Mouse (Mus musculus): ENCODE measurements around the gene Abcc9. TPM values are rescaled to one million over a fixed set of nuclear protein-coding genes. Genes with fewer than 3 reads are reported as not detected.
"Not testable (repeated sequence)": the region's sequence is repeated elsewhere in the genome, so short reads cannot be mapped to it uniquely, and the experiment has no call there.

The Abcc9 gene
- polyA plus RNA-seq, 1 experiment from 2014 or later, result 1.5 TPM

GRCm38 (mm10) chr6:142689673-142690072 lies 12.4 kb downstream of the Abcc9 start:
- 94% methylated on average over 11 of the region's 11 CpGs for WGBS
- Histone ChIP-seq H3K27ac (ENCODE audit: low read depth, low read length) (no peak overlapping the region), H3K36me3 (ENCODE audit: control insufficient read depth, insufficient read depth, low read length) (no peaks in the 10 kb centered on the region), H3K9me3 (ENCODE audit: control insufficient read depth, low read length) (no peaks in the 10 kb centered on the region), H3K27me3 (ENCODE audit: control insufficient read depth, insufficient read depth, low read length) (no peaks in the 10 kb centered on the region), H3K4me2 (ENCODE audit: low read depth) (no peak overlapping the region), H3K9ac (ENCODE audit: low read length) (no peak overlapping the region), H3K4me3 (ENCODE audit: low read depth, low read length) (no peak overlapping the region), H3K4me1 (ENCODE audit: control insufficient read depth, insufficient read depth, low read length) (no peaks in the 10 kb centered on the region)
- ATAC-seq (ENCODE audit: insufficient read depth, low FRiP score, low TSS enrichment), result no peak
- DNase-seq (ENCODE audit: low spot score), result no peak

- Histone ChIP-seq H3K4me1 (ENCODE audit: control insufficient read depth, insufficient read depth, low read length) (no peaks in the 10 kb centered on the region), H3K4me3 (ENCODE audit: low read depth, low read length) (no peak overlapping the region), H3K4me2 (ENCODE audit: low read depth) (no peak overlapping the region), H3K9me3 (ENCODE audit: control insufficient read depth, low read length) (no peaks in the 10 kb centered on the region), H3K27me3 (ENCODE audit: control insufficient read depth, insufficient read depth, low read length) (no peaks in the 10 kb centered on the region), H3K36me3 (ENCODE audit: control insufficient read depth, insufficient read depth, low read length) (no peaks in the 10 kb centered on the region), H3K27ac (ENCODE audit: low read depth, low read length) (no peak overlapping the region), H3K9ac (ENCODE audit: low read length) (no peak overlapping the region)
- 72% methylated on average over 7 of the region's 7 CpGs for WGBS
- DNase-seq (ENCODE audit: low spot score), result no peak
- no peak for ATAC-seq (ENCODE audit: insufficient read depth, low FRiP score, low TSS enrichment)
Observed at GRCm38 (mm10) chr6:142682985-142683691, 19.0 kb downstream of the Abcc9 start.

- 87% methylated on average over 2 of the region's 2 CpGs for WGBS
- Histone ChIP-seq H3K27ac (ENCODE audit: low read depth, low read length) (no peak overlapping the region), H3K4me3 (ENCODE audit: low read depth, low read length) (no peak overlapping the region), H3K4me2 (ENCODE audit: low read depth) (no peak overlapping the region), H3K9ac (ENCODE audit: low read length) (no peak overlapping the region), H3K27me3 (ENCODE audit: control insufficient read depth, insufficient read depth, low read length) (no peaks in the 10 kb centered on the region), H3K9me3 (ENCODE audit: control insufficient read depth, low read length) (no peaks in the 10 kb centered on the region), H3K36me3 (ENCODE audit: control insufficient read depth, insufficient read depth, low read length) (no peaks in the 10 kb centered on the region), H3K4me1 (ENCODE audit: control insufficient read depth, insufficient read depth, low read length) (no peaks in the 10 kb centered on the region)
- ATAC-seq (ENCODE audit: insufficient read depth, low FRiP score, low TSS enrichment), result no peak
- DNase-seq (ENCODE audit: low spot score), result no peak
Observed at GRCm38 (mm10) chr6:142670021-142670420, 32.1 kb downstream of the Abcc9 start.

- WGBS, result 97% methylated on average over 6 of the region's 6 CpGs
- Histone ChIP-seq H3K9me3 (ENCODE audit: control insufficient read depth, low read length) (no peaks in the 10 kb centered on the region), H3K4me3 (ENCODE audit: low read depth, low read length) (no peak overlapping the region), H3K36me3 (ENCODE audit: control insufficient read depth, insufficient read depth, low read length) (no peaks in the 10 kb centered on the region), H3K27me3 (ENCODE audit: control insufficient read depth, insufficient read depth, low read length) (no peaks in the 10 kb centered on the region), H3K4me2 (ENCODE audit: low read depth) (no peak overlapping the region), H3K9ac (ENCODE audit: low read length) (no peak overlapping the region), H3K27ac (ENCODE audit: low read depth, low read length) (no peak overlapping the region), H3K4me1 (ENCODE audit: control insufficient read depth, insufficient read depth, low read length) (no peaks in the 10 kb centered on the region)
- no peak for DNase-seq (ENCODE audit: low spot score)
- no peak for ATAC-seq (ENCODE audit: insufficient read depth, low FRiP score, low TSS enrichment)
Observed at GRCm38 (mm10) chr6:142669343-142669742, 32.8 kb downstream of the Abcc9 start.

GRCm38 (mm10) chr6:142668831-142669230 lies 33.3 kb downstream of the Abcc9 start:
- WGBS, result 88% methylated on average over 6 of the region's 6 CpGs
- Histone ChIP-seq H3K4me3 (ENCODE audit: low read depth, low read length) (no peak overlapping the region), H3K4me2 (ENCODE audit: low read depth) (no peak overlapping the region), H3K4me1 (ENCODE audit: control insufficient read depth, insufficient read depth, low read length) (no peaks in the 10 kb centered on the region), H3K36me3 (ENCODE audit: control insufficient read depth, insufficient read depth, low read length) (no peaks in the 10 kb centered on the region), H3K9me3 (ENCODE audit: control insufficient read depth, low read length) (no peaks in the 10 kb centered on the region), H3K27me3 (ENCODE audit: control insufficient read depth, insufficient read depth, low read length) (no peaks in the 10 kb centered on the region), H3K9ac (ENCODE audit: low read length) (no peak overlapping the region), H3K27ac (ENCODE audit: low read depth, low read length) (no peak overlapping the region)
- ATAC-seq (ENCODE audit: insufficient read depth, low FRiP score, low TSS enrichment) (no peak), DNase-seq (ENCODE audit: low spot score) (no peak)

GRCm38 (mm10) chr6:142668419-142668766 lies 33.7 kb downstream of the Abcc9 start:
- Histone ChIP-seq H3K4me3 (ENCODE audit: low read depth, low read length) (no peak overlapping the region), H3K4me1 (ENCODE audit: control insufficient read depth, insufficient read depth, low read length) (no peaks in the 10 kb centered on the region), H3K4me2 (ENCODE audit: low read depth) (no peak overlapping the region), H3K9ac (ENCODE audit: low read length) (no peak overlapping the region), H3K9me3 (ENCODE audit: control insufficient read depth, low read length) (no peaks in the 10 kb centered on the region), H3K36me3 (ENCODE audit: control insufficient read depth, insufficient read depth, low read length) (no peaks in the 10 kb centered on the region), H3K27ac (ENCODE audit: low read depth, low read length) (no peak overlapping the region), H3K27me3 (ENCODE audit: control insufficient read depth, insufficient read depth, low read length) (no peaks in the 10 kb centered on the region)
- no peak for DNase-seq (ENCODE audit: low spot score)
- 41% methylated on average over 1 of the region's 1 CpGs for WGBS
- no peak for ATAC-seq (ENCODE audit: insufficient read depth, low FRiP score, low TSS enrichment)

GRCm38 (mm10) chr6:142667701-142668418 lies 34.3 kb downstream of the Abcc9 start:
- Histone ChIP-seq H3K4me3 (ENCODE audit: low read depth, low read length) (no peak overlapping the region), H3K27me3 (ENCODE audit: control insufficient read depth, insufficient read depth, low read length) (no peaks in the 10 kb centered on the region), H3K4me2 (ENCODE audit: low read depth) (no peak overlapping the region), H3K36me3 (ENCODE audit: control insufficient read depth, insufficient read depth, low read length) (no peaks in the 10 kb centered on the region), H3K27ac (ENCODE audit: low read depth, low read length) (no peak overlapping the region), H3K9me3 (ENCODE audit: control insufficient read depth, low read length) (no peaks in the 10 kb centered on the region), H3K9ac (ENCODE audit: low read length) (no peak overlapping the region), H3K4me1 (ENCODE audit: control insufficient read depth, insufficient read depth, low read length) (no peaks in the 10 kb centered on the region)
- WGBS, result 89% methylated on average over 7 of the region's 7 CpGs
- DNase-seq (ENCODE audit: low spot score), result no peak
- ATAC-seq (ENCODE audit: insufficient read depth, low FRiP score, low TSS enrichment), result no peak

- H3K27me3 ChIP-seq (ENCODE audit: control insufficient read depth, insufficient read depth, low read length); H3K9me3 ChIP-seq (ENCODE audit: control insufficient read depth, low read length); H3K4me1 ChIP-seq (ENCODE audit: control insufficient read depth, insufficient read depth, low read length); DNase-seq (ENCODE audit: low spot score); H3K27ac ChIP-seq (ENCODE audit: low read depth, low read length); ATAC-seq (ENCODE audit: insufficient read depth, low FRiP score, low TSS enrichment); H3K36me3 ChIP-seq (ENCODE audit: control insufficient read depth, insufficient read depth, low read length); H3K4me2 ChIP-seq (ENCODE audit: low read depth); H3K4me3 ChIP-seq (ENCODE audit: low read depth, low read length); H3K9ac ChIP-seq (ENCODE audit: low read length): not testable (repeated sequence)
- 97% methylated on average over 3 of the region's 3 CpGs for WGBS
Observed at GRCm38 (mm10) chr6:142662056-142662455, 40.1 kb downstream of the Abcc9 start.

- H3K27me3 ChIP-seq (ENCODE audit: control insufficient read depth, insufficient read depth, low read length), result no peaks in the 10 kb centered on the region
- WGBS, result 54% methylated on average over 5 of the region's 5 CpGs
- no peak overlapping the region for H3K9ac ChIP-seq (ENCODE audit: low read length)
- H3K9me3 ChIP-seq (ENCODE audit: control insufficient read depth, low read length), result no peaks in the 10 kb centered on the region
- no peak overlapping the region for H3K4me2 ChIP-seq (ENCODE audit: low read depth)
- ATAC-seq (ENCODE audit: insufficient read depth, low FRiP score, low TSS enrichment) (no peak), DNase-seq (ENCODE audit: low spot score) (no peak)
- no peak overlapping the region for H3K27ac ChIP-seq (ENCODE audit: low read depth, low read length)
- no peaks in the 10 kb centered on the region for H3K4me1 ChIP-seq (ENCODE audit: control insufficient read depth, insufficient read depth, low read length)
- no peak overlapping the region for H3K4me3 ChIP-seq (ENCODE audit: low read depth, low read length)
- H3K36me3 ChIP-seq (ENCODE audit: control insufficient read depth, insufficient read depth, low read length), result no peaks in the 10 kb centered on the region
Observed at GRCm38 (mm10) chr6:142659038-142659437, 43.1 kb downstream of the Abcc9 start.
